9 mouse cellular contexts compared by ENCODE assay signal in the genomic region with DNA sequence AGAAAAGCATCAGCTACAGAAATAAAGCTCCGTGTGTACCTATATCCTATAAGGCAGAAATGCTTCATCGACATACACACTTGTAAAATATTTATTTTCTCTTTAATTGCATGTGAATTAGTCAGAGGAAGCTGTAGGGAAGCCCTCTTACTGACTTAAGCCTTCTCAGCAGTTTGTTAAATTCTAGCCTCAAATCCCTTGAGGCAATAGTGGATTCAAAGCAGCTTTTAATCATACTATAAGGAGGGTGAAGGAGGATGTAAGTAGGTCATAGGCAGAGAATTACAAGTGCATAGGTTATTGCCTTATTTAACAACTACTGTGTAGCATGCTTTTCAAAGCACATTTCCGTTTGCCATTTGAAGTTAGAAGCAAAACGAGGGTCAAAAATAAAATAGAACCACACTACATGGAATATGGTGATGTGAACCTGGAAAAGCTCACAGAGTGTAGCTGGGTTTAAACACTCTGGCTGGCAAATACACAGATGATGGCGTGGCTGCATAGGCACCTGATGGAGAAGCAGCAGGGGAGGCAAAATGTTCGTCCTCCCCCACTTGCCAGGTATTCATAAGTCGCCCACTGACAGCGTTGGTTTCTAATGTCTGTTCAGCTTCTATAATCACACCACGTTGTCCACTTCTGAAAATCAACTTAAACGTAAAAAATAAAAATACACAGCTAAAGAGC.
DNase-seq lines count a peak whose midpoint lies in the region; ATAC-seq lines count a peak whose summit lies in the region.
"Had no signal": no experiment of that assay in that cellular context is flagged by ENCODE, and none has a peak within 500 bp of the region (broad histone marks: within the 10 kb centered on the region; RNA-seq: fewer than 3 reads in every experiment).

No protein-coding gene starts in this region.

- H3K27me3 ChIP-seq in embryonic facial prominence, embryonic 13.5 days = peaks cover 50% of the 10 kb centered on the region
- no peaks in the 10 kb centered on the region for H3K27me3 ChIP-seq in hindbrain, embryonic 15.5 days
- H3K27me3 ChIP-seq in neural tube, embryonic 14.5 days (ENCODE audit: control insufficient read depth, insufficient read depth, low read length) = no peaks in the 10 kb centered on the region

- no peaks in the 10 kb centered on the region for H3K9me3 ChIP-seq in embryonic facial prominence, embryonic 13.5 days
- no peaks in the 10 kb centered on the region for H3K9me3 ChIP-seq in hindbrain, embryonic 15.5 days
- no peaks in the 10 kb centered on the region for H3K9me3 ChIP-seq in neural tube, embryonic 14.5 days (ENCODE audit: control insufficient read depth, low read length)

- ATAC-seq in cerebellum, adult (ENCODE audit: insufficient number of reproducible peaks, low FRiP score, low TSS enrichment) = peak; percentile 39; the same call in 1 of the 2 replicates
- ATAC-seq in embryonic facial prominence, embryonic 13.5 days (ENCODE audit: insufficient number of reproducible peaks, insufficient read depth, low FRiP score, low TSS enrichment, low read depth) = no peak
- no peak for ATAC-seq in hindbrain, embryonic 15.5 days (ENCODE audit: low FRiP score, low read depth)
- no peak for ATAC-seq in neural tube, embryonic 14.5 days (ENCODE audit: low read depth)

- no peaks in the 10 kb centered on the region for H3K36me3 ChIP-seq in embryonic facial prominence, embryonic 13.5 days
- no peaks in the 10 kb centered on the region for H3K36me3 ChIP-seq in hindbrain, embryonic 15.5 days
- no peaks in the 10 kb centered on the region for H3K36me3 ChIP-seq in neural tube, embryonic 14.5 days (ENCODE audit: control insufficient read depth, insufficient read depth, low read length)

- peak overlapping the region; percentile 31 for H3K4me2 ChIP-seq in embryonic facial prominence, embryonic 13.5 days
- H3K4me2 ChIP-seq in hindbrain, embryonic 15.5 days = peak overlapping the region; percentile 45
- peak overlapping the region; percentile 32; the same call in 1 of the 2 replicates for H3K4me2 ChIP-seq in neural tube, embryonic 14.5 days (ENCODE audit: low read depth, low read length)

- H3K9ac ChIP-seq in embryonic facial prominence, embryonic 13.5 days = no peak overlapping the region
- H3K9ac ChIP-seq in hindbrain, embryonic 15.5 days = 0 out of 2 replicates have a peak overlapping the region, but pooled peaks have one; percentile 14
- H3K9ac ChIP-seq in neural tube, embryonic 14.5 days (replicated peaks; ENCODE audit: low read depth, low read length) = no peak overlapping the region

- H3K4me3 ChIP-seq in embryonic facial prominence, embryonic 13.5 days = 0 out of 2 replicates have a peak overlapping the region, but pooled peaks have one; percentile 9
- peak overlapping the region; percentile 6; the same call in 1 of the 2 replicates for H3K4me3 ChIP-seq in hindbrain, embryonic 15.5 days
- no peak overlapping the region for H3K4me3 ChIP-seq in neural tube, embryonic 14.5 days (ENCODE audit: low read depth, low read length)
- H3K4me3 ChIP-seq: erythroblast, embryonic 14.5 days had no signal

- 27% methylated on average over 10 of the region's 10 CpGs for WGBS in embryonic facial prominence, embryonic 13.5 days
- WGBS in hindbrain, embryonic 15.5 days = 29% methylated on average over 10 of the region's 10 CpGs
- 31% methylated on average over 10 of the region's 10 CpGs for WGBS in neural tube, embryonic 14.5 days

- H3K27ac ChIP-seq in embryonic facial prominence, embryonic 13.5 days = no peak overlapping the region
- H3K27ac ChIP-seq in hindbrain, embryonic 15.5 days (replicated peaks) = peak overlapping the region; percentile 70
- no peak overlapping the region for H3K27ac ChIP-seq in neural tube, embryonic 14.5 days (ENCODE audit: low read depth, low read length)

- H3K4me1 ChIP-seq in embryonic facial prominence, embryonic 13.5 days = peaks cover 19% of the 10 kb centered on the region
- peaks cover 49% of the 10 kb centered on the region for H3K4me1 ChIP-seq in hindbrain, embryonic 15.5 days (replicated peaks)
- H3K4me1 ChIP-seq in neural tube, embryonic 14.5 days (ENCODE audit: control insufficient read depth, insufficient read depth, low read length) = peaks cover 25% of the 10 kb centered on the region

- DNase-seq in cerebellum, postnatal 4 days (ENCODE audit: low spot score in 2 of 2) = no peak
- DNase-seq in testis, postnatal 10 days (ENCODE audit: low spot score) = no peak
- DNase-seq in embryo, embryonic 11 days = no peak
- no peak for DNase-seq in c-Kit-positive CD71-positive TER-119-positive erythroid progenitor cells, embryonic 14.5 days (ENCODE audit: low spot score)
